Mouse (Mus musculus) small intestine, adult 10 weeks (tissue): ENCODE results near the gene Slc25a29. TPM values are rescaled to one million over a fixed set of nuclear protein-coding genes. Genes with fewer than 3 reads are reported as not detected.

Experiments used
- polyA plus RNA-seq: library from polyadenylated mRNA; stranded (reverse); fragments of 350-450 nt; fragmentation: Illumina TruSeq; extraction: RNeasy Lipid Tissue Mini Kit (QIAGEN cat#74804); gene quantifications from one replicate; pipeline ENCODE4 v1.2.3, GENCODE M21; 2014; ENCODE audit warnings: low replicate concordance

Slc25a29 gene
- polyA plus RNA-seq = not detected

DNA sequence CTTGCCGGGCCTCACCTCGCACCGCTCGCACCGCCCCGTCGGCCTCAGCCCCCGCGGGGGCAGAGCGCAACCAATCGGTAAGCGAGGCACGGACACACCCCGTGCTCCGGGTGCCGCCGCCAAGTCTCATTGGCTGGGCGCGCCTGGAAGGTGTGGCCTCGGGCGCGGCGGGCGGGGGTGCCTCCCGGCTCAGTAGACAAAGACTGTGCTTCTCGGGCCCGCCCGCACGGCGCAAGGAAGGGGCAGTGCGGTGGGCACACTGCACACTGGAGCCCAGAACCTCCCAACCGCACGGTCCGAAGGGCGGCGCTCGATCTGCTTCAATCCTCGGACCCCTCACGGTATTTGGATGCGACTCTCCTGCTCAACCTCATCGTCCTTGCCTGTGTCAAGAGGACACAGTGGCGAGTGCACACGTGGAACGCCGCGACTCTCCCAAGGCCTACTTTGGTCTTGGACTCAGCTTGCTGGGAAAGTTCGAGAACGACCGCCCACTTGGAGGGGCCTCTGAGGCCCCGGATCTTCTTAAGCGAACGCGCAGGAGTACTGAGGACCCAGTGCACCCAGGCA lies at the start of gene Slc25a29, which contains the start of gene Slc25a47:
Gene Slc25a29, minus strand, starts transcription at position 44 of the 570 bp plus-strand sequence.
Gene Slc25a47, plus strand, starts transcription at position 207 of the 570 bp plus-strand sequence.

DNA sequence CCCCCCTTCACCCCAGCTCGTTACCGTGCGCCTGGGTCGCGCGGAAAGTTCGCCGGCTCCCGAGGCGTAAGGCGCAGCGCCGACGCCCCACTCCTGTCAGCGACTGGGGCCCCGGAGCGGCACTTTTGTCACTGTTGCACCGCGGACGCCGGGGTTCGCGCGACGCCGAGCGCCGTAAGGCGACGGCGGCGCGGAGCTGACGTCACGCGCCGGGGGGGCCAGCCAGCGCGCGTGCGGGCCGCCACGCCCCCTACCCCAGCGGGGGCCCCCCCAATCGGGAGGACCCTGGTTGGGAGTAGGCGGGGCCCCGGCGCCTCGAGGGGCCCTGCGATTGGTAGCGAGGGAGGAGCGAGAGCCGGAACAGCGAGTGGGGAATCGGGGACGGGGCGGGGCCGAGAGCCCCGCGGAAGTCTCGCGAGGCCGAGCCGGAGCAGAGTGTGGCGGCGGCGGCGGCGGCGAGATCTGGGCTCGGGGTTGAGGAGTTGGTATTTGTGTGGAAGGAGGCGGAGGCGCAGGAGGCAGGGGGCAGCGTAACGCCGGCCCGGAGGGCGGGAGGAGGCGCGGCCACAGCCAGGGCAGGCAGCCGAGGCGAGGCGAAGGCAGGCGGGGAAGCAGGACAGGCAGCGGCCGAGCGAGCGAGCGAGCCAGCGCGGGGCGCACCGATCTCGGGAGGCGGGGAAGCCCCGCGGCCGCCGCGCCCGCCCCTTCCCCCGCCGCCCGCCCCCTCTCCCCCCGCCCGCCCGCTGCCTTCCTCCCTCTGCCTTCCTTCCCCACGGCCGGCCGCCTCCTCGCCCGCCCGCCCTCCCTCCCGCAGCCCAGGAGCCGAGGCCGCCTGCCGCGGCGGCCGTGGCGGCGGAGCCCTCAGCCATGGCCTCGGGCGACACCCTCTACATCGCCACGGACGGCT lies 42.9 kb downstream of the Slc25a29 start, which contains the start of gene Yy1:
Gene Yy1, plus strand, starts transcription at position 428 of the 907 bp plus-strand sequence.

Other genes starting within 250 kb of the Slc25a29 start
- 9.8 TPM for gene Degs2, start 133.6 kb downstream of the Slc25a29 start, polyA plus RNA-seq
- 61.0 TPM for gene Yy1, start 42.9 kb downstream of the Slc25a29 start, polyA plus RNA-seq
- not detected for gene Slc25a47, start 163 bp upstream of the Slc25a29 start, polyA plus RNA-seq
- not detected for gene Wdr25, start 57.7 kb upstream of the Slc25a29 start, polyA plus RNA-seq
- 7.0 TPM for gene Wars, start 58.3 kb upstream of the Slc25a29 start, polyA plus RNA-seq
- gene Begain, start 232.3 kb upstream of the Slc25a29 start, polyA plus RNA-seq = not detected